Comparison of ENCODE assay signal across 21 mouse cellular contexts in genomic region chr10:70093782-70094181, GRCm38 (mm10). TPM values are rescaled to one million over a fixed set of nuclear protein-coding genes. Genes with fewer than 3 reads are reported as not detected.
DNase-seq lines count a peak whose midpoint lies in the region; ATAC-seq and TF ChIP-seq lines count a peak whose summit lies in the region.
"Had no signal": no experiment of that assay in that cellular context is flagged by ENCODE, and none has a peak within 500 bp of the region (broad histone marks: within the 10 kb centered on the region; RNA-seq: fewer than 3 reads in every experiment).

No protein-coding gene starts in this region.

- DNase-seq in liver, embryonic 13.5 days = no peak
- DNase-seq in liver = no peak
- no peak for DNase-seq in thymus, adult 2 months
- no peak for DNase-seq in thymus, postnatal 4 days
- peak; percentile 10 for DNase-seq in MEL-GATA-1-ER (ENCODE audit: extremely low read depth, low read depth)
- DNase-seq in heart, postnatal 14 days = no peak
- DNase-seq: adrenal gland, postnatal 14 days; B cell, adult 2 months; cerebellum, adult 11-12 months; cerebellum, adult 9-10 months; cerebellum, postnatal 25 days; forebrain, postnatal 0 days; gastrocnemius, postnatal 14 days; heart, adult 2 months had no signal

- no peaks in the 10 kb centered on the region for H3K9me3 ChIP-seq in liver, embryonic 13.5 days (replicated peaks)
- H3K9me3 ChIP-seq: forebrain, embryonic 13.5 days; G1E; heart, embryonic 15.5 days; hindbrain, embryonic 10.5 days had no signal

- intact Hi-C loops in heart, postnatal 14 days (cut with DNase I) = no loop called here

- H3K27me3 ChIP-seq in liver, embryonic 13.5 days = no peaks in the 10 kb centered on the region
- H3K27me3 ChIP-seq in thymus, adult 2 months (ENCODE audit: control insufficient read depth, insufficient read depth, low read length) = no peaks in the 10 kb centered on the region
- H3K27me3 ChIP-seq: forebrain, embryonic 13.5 days; heart, embryonic 15.5 days; Patski had no signal

- TF ChIP-seq POLR2A in thymus, adult 2 months (IDR thresholded peaks at IDR 0.05; ENCODE audit: control insufficient read depth, extremely low read depth, insufficient read depth, low read length, poor library complexity) = no peak

- no peak for TF ChIP-seq CTCF in thymus, adult 2 months (IDR thresholded peaks at IDR 0.05; ENCODE audit: borderline replicate concordance, control insufficient read depth, extremely low read depth, insufficient read depth, low read length, poor library complexity)

- H3K9ac ChIP-seq in liver, embryonic 13.5 days = peak overlapping the region; percentile 15; the same call in 1 of the 2 replicates

- H3K4me3 ChIP-seq in liver, embryonic 13.5 days (replicated peaks) = no peak overlapping the region
- no peak overlapping the region for H3K4me3 ChIP-seq in thymus, adult 2 months (ENCODE audit: control insufficient read depth, insufficient read depth, low read length)

- peaks cover 43% of the 10 kb centered on the region for H3K4me1 ChIP-seq in liver, embryonic 13.5 days (replicated peaks)
- peaks cover 22% of the 10 kb centered on the region for H3K4me1 ChIP-seq in thymus, adult 2 months (replicated peaks; ENCODE audit: control insufficient read depth, insufficient read depth, low read length)

- H3K27ac ChIP-seq in liver, embryonic 13.5 days = no peak overlapping the region
- peak overlapping the region; percentile 42; the same call in 1 of the 2 replicates for H3K27ac ChIP-seq in thymus, adult 2 months (ENCODE audit: control insufficient read depth, insufficient read depth, low read length)
- H3K27ac ChIP-seq: forebrain, embryonic 13.5 days had no signal

- H3K36me3 ChIP-seq in liver, embryonic 13.5 days = no peaks in the 10 kb centered on the region
- H3K36me3 ChIP-seq in thymus, adult 2 months (ENCODE audit: control insufficient read depth, insufficient read depth, low read length) = no peaks in the 10 kb centered on the region
- H3K36me3 ChIP-seq: heart, embryonic 15.5 days; hindbrain, embryonic 10.5 days had no signal

- no peak for ATAC-seq in liver, embryonic 13.5 days (ENCODE audit: low read depth)
- ATAC-seq: activated CD4-positive, CD25-positive, alpha-beta regulatory T cell, adult 4 months; CD4-positive, CD25-positive, alpha-beta regulatory T cell, adult 4 months; forebrain, embryonic 13.5 days; forebrain, postnatal 0 days; Patski had no signal

- no peak overlapping the region for H3K4me2 ChIP-seq in liver, embryonic 13.5 days

- WGBS in liver, embryonic 13.5 days (ENCODE audit: insufficient replicate concordance) = 0% methylated on average over 1 of the region's 1 CpGs
- WGBS in thymus, adult 2 months = 18% methylated on average over 1 of the region's 1 CpGs

RNA-seq across cellular contexts. Expression of gene Ccdc6, which starts 3.1 kb away (rescaled TPM):
- 8.9 and 9.8 TPM in 2 replicates for polyA plus RNA-seq in liver, embryonic 13.5 days (2015; fragmentation: Nextera tagmentation; extraction: Ambion mirVana)
- polyA plus RNA-seq in thymus, adult 2 months (2012; rRNA removed) = 45.5 and 48.0 TPM in 2 replicates
- total RNA-seq in heart, postnatal 14 days (2021) = 10 to 100 TPM; 31.0 to 31.4 TPM
